Mouse (Mus musculus) embryonic facial prominence, embryonic 11.5 days (tissue): ENCODE measurements around the gene Shcbp1l. TPM values are rescaled to one million over a fixed set of nuclear protein-coding genes. Genes with fewer than 3 reads are reported as not detected.
A peak's percentile ranks its signal among the peaks of the same experiment; 100 is the strongest.
"Not testable (repeated sequence)": the region's sequence is repeated elsewhere in the genome, so short reads cannot be mapped to it uniquely, and the experiment has no call there.

Source experiments
- ATAC-seq: fragments of 200-750 bp; cut with Nextera tagmentation; replicated peaks from 2 replicates; pipeline ENCODE4 v1.8.0; 2017; ENCODE audit warnings: low read depth; ENCODE audit not compliant: insufficient number of reproducible peaks, low FRiP score, low TSS enrichment
- DNase-seq: peaks from one replicate; pipeline ENCODE4 v3.0.0-alpha.2; 2015; ENCODE audit warnings: low spot score
- H3K27ac ChIP-seq: fragments of 300-500 bp; sonication (generic); replicated peaks from 2 replicates; pipeline ENCODE4 v1.5.1; 2014; ENCODE audit warnings: mild to moderate bottlenecking, low read depth, low read length, control low read depth
- H3K27me3 ChIP-seq: fragments of 300-500 bp; sonication (generic); 2 replicates; pipeline ENCODE4 v1.6.1; 2014; ENCODE audit warnings: mild to moderate bottlenecking, low read length, moderate library complexity, mixed read lengths; ENCODE audit not compliant: control insufficient read depth, insufficient read depth
- H3K36me3 ChIP-seq: fragments of 300-500 bp; sonication (generic); replicated peaks from 2 replicates; pipeline ENCODE4 v1.6.1; 2014; ENCODE audit warnings: low read depth, mild to moderate bottlenecking, low read length, moderate library complexity, mixed read lengths; ENCODE audit not compliant: control insufficient read depth, insufficient read depth
- H3K4me1 ChIP-seq: fragments of 300-500 bp; sonication (generic); 2 replicates; pipeline ENCODE4 v1.6.1; 2014; ENCODE audit warnings: low read length, mixed read lengths; ENCODE audit not compliant: control insufficient read depth, insufficient read depth
- H3K4me2 ChIP-seq: fragments of 300-500 bp; sonication (generic); 2 replicates; pipeline ENCODE4 v1.6.1; 2014; ENCODE audit warnings: low read depth, mild to moderate bottlenecking, control low read depth, low read length, moderate library complexity
- H3K4me3 ChIP-seq: fragments of 300-500 bp; sonication (generic); 2 replicates; pipeline ENCODE4 v1.5.1; 2014; ENCODE audit warnings: low read depth, low read length, control low read depth
- H3K9ac ChIP-seq: fragments of 300-500 bp; sonication (generic); replicated peaks from 2 replicates; pipeline ENCODE4 v1.6.1; 2014; ENCODE audit warnings: mild to moderate bottlenecking, control low read depth, low read length
- H3K9me3 ChIP-seq: fragments of 300-500 bp; sonication (generic); replicated peaks from 2 replicates; pipeline ENCODE4 v1.6.1; 2016; ENCODE audit warnings: mild to moderate bottlenecking, low read length, inconsistent platforms, mixed read lengths; ENCODE audit not compliant: control insufficient read depth
- WGBS: fragments of 180-500 bp; shearing (Covaris S2); extraction: QIAGEN DNeasy Blood & Tissue Kit; methylation state at CpG from one replicate; pipeline ENCODE4 v1.1.7; 2014; 5-methylcytosine and 5-hydroxymethylcytosine counted together
- polyA plus RNA-seq: library from polyadenylated mRNA; unstranded; fragments of >200 nt; fragmentation: Nextera tagmentation; extraction: Ambion mirVana; gene quantifications from 2 replicates; pipeline ENCODE4 v1.2.1, GENCODE M21; 2014

Gene Shcbp1l
- polyA plus RNA-seq, 1 experiment from 2014 or later, result 0.45 TPM

- DNase-seq (peak; percentile 91), ATAC-seq (peak; percentile 70; the same call in 1 of the 2 replicates)
- no peaks in the 10 kb centered on the region for H3K9me3 ChIP-seq
- H3K27me3 ChIP-seq, result no peaks in the 10 kb centered on the region
- 55% methylated on average over 25 of the region's 25 CpGs for WGBS
- H3K9ac ChIP-seq, result no peak overlapping the region
- H3K4me1 ChIP-seq, result no peaks in the 10 kb centered on the region
- no peak overlapping the region for H3K4me3 ChIP-seq
- H3K27ac ChIP-seq, result no peak overlapping the region
- no peaks in the 10 kb centered on the region for H3K36me3 ChIP-seq
- no peak overlapping the region for H3K4me2 ChIP-seq
Observed at GRCm38 (mm10) chr1:153386271-153387069, 38.5 kb upstream of the Shcbp1l start.

- not testable (repeated sequence) for H3K4me1 ChIP-seq, H3K27ac ChIP-seq, H3K4me3 ChIP-seq, H3K36me3 ChIP-seq, H3K9me3 ChIP-seq, H3K9ac ChIP-seq, DNase-seq, ATAC-seq, H3K27me3 ChIP-seq, H3K4me2 ChIP-seq
- WGBS, result 92% methylated on average over 4 of the region's 4 CpGs
Observed at GRCm38 (mm10) chr1:153395706-153396105, 29.3 kb upstream of the Shcbp1l start.

- Histone ChIP-seq H3K27ac (no peak overlapping the region), H3K4me3 (no peak overlapping the region), H3K9ac (no peak overlapping the region), H3K27me3 (no peaks in the 10 kb centered on the region), H3K36me3 (no peaks in the 10 kb centered on the region), H3K9me3 (no peaks in the 10 kb centered on the region), H3K4me2 (no peak overlapping the region), H3K4me1 (no peaks in the 10 kb centered on the region)
- WGBS, result 1% methylated on average over 7 of the region's 7 CpGs
- peak; percentile 81; the same call in 1 of the 2 replicates for ATAC-seq
- DNase-seq, result peak; percentile 84
Observed at GRCm38 (mm10) chr1:153401765-153402164, 23.2 kb upstream of the Shcbp1l start.

GRCm38 (mm10) chr1:153407641-153408040, 17.3 kb upstream of the Shcbp1l start:
- 85% methylated on average over 11 of the region's 11 CpGs for WGBS
- not testable (repeated sequence) for H3K4me3 ChIP-seq, H3K27ac ChIP-seq, H3K4me1 ChIP-seq, H3K9ac ChIP-seq, DNase-seq, ATAC-seq, H3K9me3 ChIP-seq, H3K36me3 ChIP-seq, H3K4me2 ChIP-seq, H3K27me3 ChIP-seq

GRCm38 (mm10) chr1:153408296-153408695, 16.7 kb upstream of the Shcbp1l start:
- not testable (repeated sequence) for H3K9ac ChIP-seq, H3K4me3 ChIP-seq, H3K36me3 ChIP-seq, H3K4me2 ChIP-seq, H3K9me3 ChIP-seq, H3K4me1 ChIP-seq, DNase-seq, H3K27me3 ChIP-seq, H3K27ac ChIP-seq, ATAC-seq
- WGBS, result 80% methylated on average over 4 of the region's 5 CpGs

- H3K4me2 ChIP-seq, H3K36me3 ChIP-seq, H3K4me3 ChIP-seq, ATAC-seq, H3K9me3 ChIP-seq, DNase-seq, H3K9ac ChIP-seq, H3K27ac ChIP-seq, H3K4me1 ChIP-seq, H3K27me3 ChIP-seq: not testable (repeated sequence)
- 100% methylated on average over 1 of the region's 4 CpGs for WGBS
Observed at GRCm38 (mm10) chr1:153410915-153411314, 14.0 kb upstream of the Shcbp1l start.

GRCm38 (mm10) chr1:153411723-153412122, 13.2 kb upstream of the Shcbp1l start:
- WGBS, result 88% methylated on average over 6 of the region's 6 CpGs

GRCm38 (mm10) chr1:153412663-153413396, 12.1 kb upstream of the Shcbp1l start:
- not testable (repeated sequence) for H3K4me1 ChIP-seq, H3K9me3 ChIP-seq, H3K27ac ChIP-seq, H3K9ac ChIP-seq, H3K27me3 ChIP-seq, H3K4me3 ChIP-seq, H3K4me2 ChIP-seq, H3K36me3 ChIP-seq, DNase-seq, ATAC-seq
- WGBS, result 83% methylated on average over 2 of the region's 4 CpGs

More at GRCm38 (mm10) chr1:153411723-153412122, 13.2 kb upstream of the Shcbp1l start:
- Histone ChIP-seq H3K4me3 (no peak overlapping the region), H3K9ac (no peak overlapping the region), H3K9me3 (no peaks in the 10 kb centered on the region), H3K27me3 (no peaks in the 10 kb centered on the region), H3K27ac (no peak overlapping the region), H3K36me3 (no peaks in the 10 kb centered on the region), H3K4me1 (no peaks in the 10 kb centered on the region), H3K4me2 (no peak overlapping the region)
- no peak for ATAC-seq
- DNase-seq, result no peak
